Mouse (Mus musculus): ENCODE data around the gene Strbp. TPM values are rescaled to one million over a fixed set of nuclear protein-coding genes. Genes with fewer than 3 reads are reported as not detected.
A peak's percentile ranks its signal among the peaks of the same experiment; 100 is the strongest.

The Strbp gene
- polyA plus RNA-seq, 1 experiment from 2014 or later: 34.9 TPM

DNA sequence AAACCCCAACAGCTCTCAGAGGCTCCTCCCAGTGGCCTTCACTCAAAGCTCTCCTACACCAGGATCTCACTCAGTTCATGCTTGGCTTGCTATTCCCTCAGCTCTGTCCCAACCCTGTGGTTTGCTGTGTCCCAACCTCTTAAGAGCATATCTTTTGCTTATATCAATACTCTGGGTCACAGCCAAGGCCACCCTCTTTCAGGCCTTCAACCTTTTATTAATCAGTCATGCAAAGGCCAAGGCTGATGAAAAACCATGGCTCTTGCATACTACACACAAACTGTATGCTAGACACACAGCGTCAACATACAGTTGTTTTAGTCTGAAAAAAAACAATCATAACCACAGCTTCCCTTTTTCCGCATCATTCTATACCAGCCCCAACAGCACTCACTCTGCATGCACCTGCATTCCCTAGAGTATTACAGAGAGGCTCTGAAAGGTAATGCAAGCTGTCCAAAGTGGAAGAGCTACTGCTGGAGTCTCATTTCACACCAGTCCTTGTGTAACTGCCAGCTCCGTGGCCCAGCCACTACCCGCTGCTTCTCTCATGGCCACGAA, 27.7 kb upstream of the Strbp start:
- Histone ChIP-seq H3K27ac (replicated peaks) (no peak overlapping the region), H3K4me2 (replicated peaks) (no peak overlapping the region), H3K4me1 (peaks cover 11% of the 10 kb centered on the region), H3K27me3 (no peaks in the 10 kb centered on the region), H3K9me3 (replicated peaks) (no peaks in the 10 kb centered on the region), H3K4me3 (replicated peaks) (no peak overlapping the region), H3K36me3 (no peaks in the 10 kb centered on the region), H3K9ac (no peak overlapping the region)
- no peak for ATAC-seq (ENCODE audit: insufficient number of reproducible peaks, low FRiP score, low TSS enrichment, low read depth)
- WGBS: 78% methylated on average over 5 of the region's 5 CpGs

DNA sequence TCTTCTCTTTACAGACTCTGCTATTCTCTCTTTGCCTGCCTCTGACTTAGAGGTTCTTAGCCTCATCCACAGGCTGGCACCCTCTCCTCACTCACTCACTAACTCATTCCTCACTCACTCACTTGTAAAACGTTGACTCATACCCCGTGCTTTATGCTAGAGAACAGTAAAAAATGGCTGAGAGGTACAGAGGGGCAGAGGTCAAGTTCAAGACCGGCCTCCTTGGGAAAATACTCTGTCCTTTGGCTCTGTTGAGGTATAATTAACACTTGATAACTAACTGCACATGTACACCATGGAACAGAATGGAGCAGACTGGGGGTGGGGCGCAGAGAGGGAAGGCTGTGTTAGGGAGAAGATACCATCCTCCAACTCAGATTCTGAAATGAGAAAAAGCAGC, 20.6 kb upstream of the Strbp start:
- no peak for ATAC-seq (ENCODE audit: insufficient number of reproducible peaks, low FRiP score, low TSS enrichment, low read depth)
- H3K4me3 ChIP-seq (replicated peaks): no peak overlapping the region
- no peaks in the 10 kb centered on the region for H3K27me3 ChIP-seq
- no peak overlapping the region for H3K4me2 ChIP-seq (replicated peaks)
- WGBS: 59% methylated on average over 4 of the region's 4 CpGs
- no peaks in the 10 kb centered on the region for H3K9me3 ChIP-seq (replicated peaks)
- peaks cover 10% of the 10 kb centered on the region; the same call in 1 of the 2 replicates for H3K4me1 ChIP-seq
- no peaks in the 10 kb centered on the region for H3K36me3 ChIP-seq
- no peak overlapping the region for H3K9ac ChIP-seq
- no peak overlapping the region for H3K27ac ChIP-seq (replicated peaks)

DNA sequence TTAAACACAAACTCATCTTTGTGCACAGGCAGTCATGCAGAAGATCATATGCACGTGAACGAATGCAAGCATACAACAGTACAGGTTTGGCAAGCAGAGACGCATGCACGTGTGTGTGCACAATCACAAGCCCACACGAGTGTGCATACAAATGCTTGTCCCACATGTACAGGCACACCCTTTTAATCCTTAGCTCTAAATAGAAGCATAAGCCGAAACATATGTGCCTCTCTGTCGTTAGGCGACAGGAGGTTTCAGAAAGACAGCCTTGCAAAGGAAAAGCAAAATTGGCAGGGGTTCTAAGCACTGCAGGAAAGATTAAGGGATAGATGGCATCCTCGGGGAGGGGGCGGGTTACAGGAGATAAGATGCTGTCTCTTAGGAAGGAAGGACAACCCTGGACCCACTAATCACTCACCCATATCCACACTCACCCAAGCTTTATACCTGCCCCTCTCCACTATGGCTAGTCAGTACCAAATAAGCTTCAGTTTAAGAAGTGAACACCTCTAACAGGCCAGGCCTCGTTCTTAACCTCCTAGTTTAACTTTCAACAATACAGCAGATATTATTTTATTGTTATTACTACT, 19.9 kb upstream of the Strbp start:
- no peak overlapping the region for H3K4me3 ChIP-seq (replicated peaks)
- H3K4me1 ChIP-seq: peaks cover 10% of the 10 kb centered on the region; the same call in 1 of the 2 replicates
- no peaks in the 10 kb centered on the region for H3K9me3 ChIP-seq (replicated peaks)
- H3K9ac ChIP-seq: no peak overlapping the region
- no peaks in the 10 kb centered on the region for H3K36me3 ChIP-seq
- no peaks in the 10 kb centered on the region for H3K27me3 ChIP-seq
- WGBS: 39% methylated on average over 11 of the region's 11 CpGs
- H3K4me2 ChIP-seq (replicated peaks): no peak overlapping the region
- ATAC-seq (ENCODE audit: insufficient number of reproducible peaks, low FRiP score, low TSS enrichment, low read depth): no peak
- no peak overlapping the region for H3K27ac ChIP-seq (replicated peaks)

DNA sequence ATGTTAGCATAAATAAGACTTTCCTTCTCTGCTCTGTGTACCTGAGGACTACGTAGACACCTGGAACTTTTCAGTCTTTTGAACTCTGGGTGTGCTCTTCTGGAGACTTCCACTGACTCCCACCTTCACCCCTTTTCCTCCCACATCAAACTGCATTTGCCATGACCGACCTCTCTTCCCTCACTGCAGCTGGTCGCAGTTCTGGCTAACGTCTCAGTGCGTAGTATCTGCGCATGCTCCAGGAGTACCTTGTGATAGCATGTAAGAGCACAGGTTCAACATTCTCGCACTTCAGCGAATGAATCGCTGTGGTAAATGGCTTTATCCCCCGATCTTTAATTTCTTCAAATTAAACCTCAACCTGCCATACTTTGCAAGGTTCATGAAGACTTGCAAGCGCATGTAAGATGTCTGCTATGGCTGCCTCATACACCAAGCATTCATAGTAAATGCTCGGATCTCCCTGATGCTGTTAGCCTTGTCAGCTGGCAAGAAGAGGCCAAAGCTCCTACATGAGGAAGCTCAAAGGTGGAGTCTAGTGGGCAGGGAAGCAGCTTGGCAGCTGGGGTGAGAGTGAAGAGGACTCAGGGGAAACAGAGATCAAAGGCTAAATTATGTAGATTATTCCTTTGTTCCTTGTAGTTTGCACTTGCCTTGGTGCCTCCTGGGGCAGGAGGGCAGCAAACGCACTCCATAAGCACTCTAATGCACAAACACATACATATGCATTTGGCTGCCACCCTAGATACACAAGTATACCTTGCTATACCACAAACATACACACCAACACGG, 19.2 kb upstream of the Strbp start:
- no peaks in the 10 kb centered on the region for H3K36me3 ChIP-seq
- H3K27ac ChIP-seq (replicated peaks): no peak overlapping the region
- no peak for ATAC-seq (ENCODE audit: insufficient number of reproducible peaks, low FRiP score, low TSS enrichment, low read depth)
- no peak overlapping the region for H3K4me3 ChIP-seq (replicated peaks)
- no peaks in the 10 kb centered on the region for H3K9me3 ChIP-seq (replicated peaks)
- no peaks in the 10 kb centered on the region for H3K27me3 ChIP-seq
- peaks cover 10% of the 10 kb centered on the region; the same call in 1 of the 2 replicates for H3K4me1 ChIP-seq
- 80% methylated on average over 14 of the region's 14 CpGs for WGBS
- no peak overlapping the region for H3K4me2 ChIP-seq (replicated peaks)
- H3K9ac ChIP-seq: no peak overlapping the region

DNA sequence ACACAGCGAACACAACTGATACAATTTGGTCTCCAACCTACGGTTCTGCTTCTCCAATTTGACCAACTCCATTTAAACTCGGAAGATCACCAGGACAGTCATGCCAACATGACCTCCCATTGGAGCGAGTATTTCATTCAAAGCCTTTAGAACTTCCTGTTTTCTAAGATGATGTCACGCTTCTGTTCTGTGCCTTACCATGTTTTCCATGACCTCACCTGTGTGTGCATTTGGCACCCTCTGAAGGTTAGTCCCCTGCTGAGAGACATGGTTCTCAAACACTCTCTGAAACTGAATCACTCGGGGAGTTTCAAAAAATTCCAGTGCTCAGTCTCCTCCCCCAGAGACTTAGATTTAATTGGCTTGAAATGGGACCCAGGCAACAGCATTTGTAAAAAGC, 12.6 kb upstream of the Strbp start:
- H3K4me3 ChIP-seq (replicated peaks): no peak overlapping the region
- WGBS: 70% methylated on average over 6 of the region's 6 CpGs
- H3K9ac ChIP-seq: no peak overlapping the region
- ATAC-seq (ENCODE audit: insufficient number of reproducible peaks, low FRiP score, low TSS enrichment, low read depth): no peak
- no peaks in the 10 kb centered on the region for H3K9me3 ChIP-seq (replicated peaks)
- no peaks in the 10 kb centered on the region for H3K27me3 ChIP-seq
- H3K4me2 ChIP-seq (replicated peaks): no peak overlapping the region
- no peaks in the 10 kb centered on the region for H3K36me3 ChIP-seq
- no peaks in the 10 kb centered on the region for H3K4me1 ChIP-seq
- no peak overlapping the region for H3K27ac ChIP-seq (replicated peaks)

DNA sequence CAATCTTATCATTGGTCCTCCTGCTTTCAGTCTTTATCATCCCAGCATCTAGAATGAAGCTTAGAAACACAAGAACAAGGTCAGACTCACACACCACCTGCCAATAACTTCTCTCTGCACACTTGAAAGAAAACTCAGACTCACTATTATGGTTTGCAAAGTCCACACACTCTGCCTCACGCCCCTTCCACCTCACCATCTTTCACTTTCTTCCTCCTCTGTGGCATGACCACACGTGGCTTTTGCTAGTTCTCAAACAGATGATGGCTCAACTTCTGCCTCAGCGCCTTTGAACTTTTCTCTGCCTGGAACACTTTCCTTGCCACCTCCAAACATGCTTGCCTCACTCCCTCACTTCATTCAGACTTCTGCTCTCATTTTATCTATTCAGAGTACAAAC, 11.7 kb upstream of the Strbp start:
- no peaks in the 10 kb centered on the region for H3K36me3 ChIP-seq
- no peaks in the 10 kb centered on the region for H3K4me1 ChIP-seq
- H3K9ac ChIP-seq: no peak overlapping the region
- H3K27me3 ChIP-seq: no peaks in the 10 kb centered on the region
- 54% methylated on average over 3 of the region's 3 CpGs for WGBS
- ATAC-seq (ENCODE audit: insufficient number of reproducible peaks, low FRiP score, low TSS enrichment, low read depth): no peak
- no peak overlapping the region for H3K4me2 ChIP-seq (replicated peaks)
- H3K4me3 ChIP-seq (replicated peaks): no peak overlapping the region
- no peak overlapping the region for H3K27ac ChIP-seq (replicated peaks)
- H3K9me3 ChIP-seq (replicated peaks): no peaks in the 10 kb centered on the region

DNA sequence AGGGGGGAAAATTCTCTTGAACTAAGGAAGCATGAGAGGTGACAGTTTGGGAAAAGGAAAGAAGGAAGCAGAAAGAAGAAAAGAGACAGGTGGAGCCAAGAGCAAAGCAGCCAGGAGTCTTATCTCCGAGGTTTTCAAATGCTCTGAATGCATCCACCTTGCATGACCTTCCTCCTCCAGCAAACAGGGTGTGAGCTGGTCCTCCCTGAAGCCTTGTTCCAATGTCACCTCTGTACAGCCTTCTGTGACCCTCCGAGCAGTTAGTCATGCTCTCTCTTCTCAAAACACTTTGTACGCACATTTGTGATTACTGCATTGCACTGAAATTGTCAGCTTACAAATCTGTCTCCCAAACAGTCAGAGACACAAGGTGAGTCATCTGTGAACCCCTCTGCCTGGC, 9.4 kb upstream of the Strbp start:
- WGBS: 67% methylated on average over 3 of the region's 3 CpGs
- H3K4me1 ChIP-seq: no peaks in the 10 kb centered on the region
- no peaks in the 10 kb centered on the region for H3K36me3 ChIP-seq
- H3K4me3 ChIP-seq (replicated peaks): no peak overlapping the region
- H3K27me3 ChIP-seq: no peaks in the 10 kb centered on the region
- H3K9me3 ChIP-seq (replicated peaks): no peaks in the 10 kb centered on the region
- no peak overlapping the region for H3K9ac ChIP-seq
- no peak overlapping the region for H3K27ac ChIP-seq (replicated peaks)
- H3K4me2 ChIP-seq (replicated peaks): no peak overlapping the region
- ATAC-seq (ENCODE audit: insufficient number of reproducible peaks, low FRiP score, low TSS enrichment, low read depth): no peak

DNA sequence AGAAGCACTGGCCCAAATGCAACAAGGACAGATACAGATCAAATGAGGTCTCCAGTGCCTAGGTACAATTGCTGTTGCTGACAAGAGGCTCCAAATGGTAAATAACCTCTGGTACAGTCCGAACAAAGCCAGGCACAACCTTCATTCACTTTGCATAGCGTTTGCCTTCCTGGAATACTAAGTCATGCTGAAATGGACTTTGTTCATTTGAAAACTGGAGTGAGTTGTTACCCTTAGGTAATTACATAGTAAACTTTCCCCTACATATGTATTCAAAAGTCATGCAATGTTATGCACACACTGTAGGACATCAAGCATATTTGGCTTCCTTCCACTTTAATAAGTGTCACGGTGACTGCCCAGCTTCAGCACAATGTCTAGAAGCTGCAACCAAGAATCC, 5.2 kb upstream of the Strbp start:
- WGBS: 76% methylated on average over 3 of the region's 3 CpGs
- H3K4me1 ChIP-seq: no peaks in the 10 kb centered on the region

DNA sequence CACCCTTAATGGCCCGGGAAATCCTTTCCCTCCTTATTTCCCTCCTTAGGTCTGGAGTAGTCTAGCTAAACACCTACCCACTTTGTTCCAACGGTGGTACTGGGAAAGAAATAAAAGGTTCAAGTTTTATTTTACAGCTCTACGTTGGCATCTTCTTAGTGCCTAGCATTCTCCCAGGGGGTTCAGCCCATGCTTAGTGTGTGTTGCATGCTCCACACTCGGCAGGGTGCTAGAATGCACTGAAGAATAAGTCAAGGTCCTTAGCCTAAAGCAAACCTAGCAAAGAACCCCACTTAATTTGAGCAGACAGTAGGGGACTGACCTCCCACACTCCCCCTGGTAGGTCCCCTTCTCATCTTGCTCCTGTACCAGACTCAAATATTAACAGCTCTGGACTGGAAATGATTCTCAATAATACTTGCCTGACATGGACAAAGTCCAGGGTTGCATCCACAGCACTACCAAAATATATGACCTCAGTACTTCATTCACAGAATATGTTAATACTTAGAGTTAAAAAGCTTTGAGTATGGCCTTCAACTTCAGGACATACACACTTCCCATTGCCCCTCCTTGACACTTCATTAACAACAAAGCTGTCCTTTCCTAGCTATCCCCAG, 592 bp upstream of the Strbp start:
- H3K9ac ChIP-seq: no peak overlapping the region
- H3K27ac ChIP-seq (replicated peaks): 0 out of 2 replicates have a peak overlapping the region, but pooled peaks have one; percentile 91
- peaks cover 13% of the 10 kb centered on the region for H3K4me1 ChIP-seq
- H3K36me3 ChIP-seq: no peaks in the 10 kb centered on the region
- peak overlapping the region; percentile 77 for H3K4me2 ChIP-seq (replicated peaks)
- no peaks in the 10 kb centered on the region for H3K9me3 ChIP-seq (replicated peaks)
- H3K27me3 ChIP-seq: no peaks in the 10 kb centered on the region
- WGBS: 17% methylated on average over 4 of the region's 4 CpGs
- ATAC-seq (ENCODE audit: insufficient number of reproducible peaks, low FRiP score, low TSS enrichment, low read depth): no peak
- H3K4me3 ChIP-seq (replicated peaks): peak overlapping the region; percentile 82

More for the DNA sequence above, 5.2 kb upstream of the Strbp start:
- Histone ChIP-seq H3K4me2 (replicated peaks) (no peak overlapping the region), H3K9ac (no peak overlapping the region), H3K27me3 (no peaks in the 10 kb centered on the region), H3K27ac (replicated peaks) (no peak overlapping the region), H3K4me3 (replicated peaks) (no peak overlapping the region), H3K36me3 (no peaks in the 10 kb centered on the region), H3K9me3 (replicated peaks) (no peaks in the 10 kb centered on the region)
- no peak for ATAC-seq (ENCODE audit: insufficient number of reproducible peaks, low FRiP score, low TSS enrichment, low read depth)

DNA sequence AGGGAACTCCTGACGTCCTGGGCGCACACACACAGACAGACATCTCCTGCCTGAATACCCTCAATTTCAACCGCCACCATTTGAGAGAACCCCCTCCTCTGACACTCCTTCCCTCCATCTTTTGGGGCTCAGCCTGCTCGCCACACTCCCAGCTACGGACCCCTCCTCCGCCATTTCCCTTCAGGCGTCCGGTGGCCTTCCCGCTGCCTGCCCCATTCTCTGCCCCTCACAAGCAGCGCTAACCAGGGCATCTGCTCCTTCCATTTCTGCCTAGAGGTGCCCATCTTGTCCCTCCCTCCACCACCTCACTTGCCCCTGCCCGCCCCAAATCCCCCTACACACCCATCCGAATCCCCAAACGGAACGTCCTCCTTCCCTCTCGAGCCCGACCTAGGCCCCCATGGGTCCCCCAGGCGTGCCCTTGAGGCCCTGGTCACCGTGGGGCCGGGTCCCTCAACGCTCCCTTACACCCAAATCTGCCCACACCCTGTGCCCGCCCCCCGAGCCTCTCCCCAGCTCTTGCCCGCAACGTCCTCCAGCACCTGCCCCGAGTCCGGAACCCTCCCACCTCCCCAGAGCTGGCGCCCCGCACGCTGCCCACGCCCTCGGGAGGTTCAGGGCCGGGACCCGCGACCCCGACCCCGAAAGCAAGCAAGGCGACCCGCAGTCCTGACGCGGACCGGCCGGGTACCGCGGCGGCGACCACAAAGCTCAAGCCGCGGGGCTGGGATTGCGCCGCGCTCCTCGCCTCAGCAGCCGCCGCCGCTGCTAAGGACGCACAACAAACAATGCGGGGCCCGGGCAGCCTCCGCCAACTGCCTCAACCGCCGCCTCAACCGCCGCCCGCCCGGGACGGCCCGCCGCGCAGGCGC, 1.1 kb downstream of the Strbp start:
- Histone ChIP-seq H3K9me3 (replicated peaks) (no peaks in the 10 kb centered on the region), H3K27ac (replicated peaks) (peak overlapping the region; percentile 91), H3K36me3 (no peaks in the 10 kb centered on the region), H3K4me3 (replicated peaks) (peak overlapping the region; percentile 82), H3K4me1 (peaks cover 13% of the 10 kb centered on the region), H3K27me3 (no peaks in the 10 kb centered on the region), H3K9ac (peak overlapping the region; percentile 87), H3K4me2 (replicated peaks) (peak overlapping the region; percentile 77)
- under 1% methylated on average over 56 of the region's 70 CpGs for WGBS
- peak; percentile 71 for ATAC-seq (ENCODE audit: insufficient number of reproducible peaks, low FRiP score, low TSS enrichment, low read depth)
